ENCODE assay signal across 11 mouse cellular contexts in the genomic region with DNA sequence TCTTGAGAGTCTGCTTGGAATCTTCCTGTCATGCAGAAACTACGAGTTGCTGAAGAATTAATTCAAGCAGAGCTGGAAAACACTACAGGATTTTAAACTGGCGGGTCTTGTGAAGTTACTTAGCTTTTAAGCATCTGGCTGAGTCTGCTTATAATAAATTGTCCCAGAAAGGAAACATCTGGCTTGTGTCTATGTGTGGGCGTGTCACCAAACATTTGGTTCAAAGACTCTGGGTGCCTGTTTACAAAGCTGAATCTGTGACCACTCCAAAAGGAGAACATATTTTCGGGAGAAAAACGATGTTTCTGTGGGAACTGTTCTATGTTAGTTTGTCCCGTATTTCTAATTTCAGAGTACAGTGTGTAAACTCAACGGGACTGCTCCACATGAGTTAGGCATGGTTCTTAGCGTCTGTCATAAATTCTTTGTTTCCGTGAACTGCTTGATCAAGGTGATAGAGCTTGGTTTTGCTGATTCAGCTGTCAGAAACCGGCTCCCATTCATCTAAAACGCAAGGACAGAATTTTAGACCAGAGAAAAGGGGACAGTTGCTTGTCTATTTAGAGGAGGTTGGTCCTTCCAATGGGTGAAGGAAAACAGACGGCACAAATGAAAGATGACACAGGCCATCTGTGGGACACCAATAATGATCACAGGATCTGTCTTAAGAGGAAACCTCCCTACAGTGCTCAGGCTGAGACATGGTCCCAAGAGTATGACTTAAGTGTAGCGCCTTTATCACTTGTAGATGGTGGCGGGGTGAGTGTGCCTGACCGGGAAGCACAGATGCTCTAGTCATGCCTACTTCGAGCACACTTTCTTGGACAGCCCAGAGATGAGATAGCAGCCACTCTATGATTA. TPM values are rescaled to one million over a fixed set of nuclear protein-coding genes. Genes with fewer than 3 reads are reported as not detected.
DNase-seq lines count a peak whose midpoint lies in the region; ATAC-seq and TF ChIP-seq lines count a peak whose summit lies in the region.
"Had no signal": no experiment of that assay in that cellular context is flagged by ENCODE, and none has a peak within 500 bp of the region (broad histone marks: within the 10 kb centered on the region; RNA-seq: fewer than 3 reads in every experiment).

No protein-coding gene starts in this region.

- no peak for TF ChIP-seq POLR2A in cortical plate, adult 2 months (IDR thresholded peaks at IDR 0.05; ENCODE audit: extremely low read depth, insufficient read depth, low read length)

- no peaks in the 10 kb centered on the region for H3K27me3 ChIP-seq in intestine, embryonic 16.5 days (replicated peaks; ENCODE audit: control insufficient read depth, insufficient read depth, low read length)
- no peaks in the 10 kb centered on the region for H3K27me3 ChIP-seq in lung, embryonic 16.5 days (ENCODE audit: control insufficient read depth, insufficient read depth, low read depth, low read length)

- 0 out of 2 replicates have a peak overlapping the region, but pooled peaks have one; percentile 22 for H3K4me2 ChIP-seq in intestine, embryonic 16.5 days (ENCODE audit: low read depth, low read length)
- H3K4me2 ChIP-seq in lung, embryonic 16.5 days (ENCODE audit: low read depth, low read length), result peak overlapping the region; percentile 25; the same call in 1 of the 2 replicates

- H3K27ac ChIP-seq in cortical plate, adult 2 months (ENCODE audit: insufficient read depth, low read length), result peak overlapping the region; percentile 52; the same call in 1 of the 2 replicates
- peak overlapping the region; percentile 83 for H3K27ac ChIP-seq in intestine, embryonic 16.5 days (ENCODE audit: low read length)
- H3K27ac ChIP-seq in lung, embryonic 16.5 days (ENCODE audit: low read length), result peak overlapping the region; percentile 96
- H3K27ac ChIP-seq: macrophage had no signal

- 44% methylated on average over 16 of the region's 16 CpGs for WGBS in intestine, embryonic 16.5 days
- 44% methylated on average over 16 of the region's 16 CpGs for WGBS in lung, embryonic 16.5 days

- intact Hi-C loops in gastrocnemius, postnatal 14 days (cut with DNase I; ENCODE audit: low total_unique reads), result no loop called here

- peaks cover 4% of the 10 kb centered on the region for H3K4me1 ChIP-seq in cortical plate, adult 2 months (ENCODE audit: control insufficient read depth, insufficient read depth, low read length)
- H3K4me1 ChIP-seq in intestine, embryonic 16.5 days (ENCODE audit: control insufficient read depth, insufficient read depth, low read length), result peaks cover 6% of the 10 kb centered on the region; the same call in 1 of the 2 replicates
- peaks cover 24% of the 10 kb centered on the region for H3K4me1 ChIP-seq in lung, embryonic 16.5 days (replicated peaks; ENCODE audit: control insufficient read depth, insufficient read depth, low read length)

- peak; percentile 82 for ATAC-seq in intestine, embryonic 16.5 days
- ATAC-seq in lung, embryonic 16.5 days (ENCODE audit: low read depth), result peak; percentile 93
- ATAC-seq in cerebellum, adult (ENCODE audit: insufficient number of reproducible peaks, low FRiP score, low TSS enrichment), result no peak
- ATAC-seq: inflammation-experienced regulatory T-cells, adult 6 months had no signal

- no peaks in the 10 kb centered on the region; the same call in 1 of the 2 replicates for H3K36me3 ChIP-seq in intestine, embryonic 16.5 days (ENCODE audit: control insufficient read depth, insufficient read depth, low read length)
- peaks cover 6% of the 10 kb centered on the region for H3K36me3 ChIP-seq in lung, embryonic 16.5 days (ENCODE audit: control insufficient read depth, insufficient read depth, low read length)

- H3K4me3 ChIP-seq in cortical plate, adult 2 months (ENCODE audit: insufficient read depth, low read length), result no peak overlapping the region
- no peak overlapping the region for H3K4me3 ChIP-seq in intestine, embryonic 16.5 days (ENCODE audit: low read length)
- H3K4me3 ChIP-seq in lung, embryonic 16.5 days (ENCODE audit: low read length), result no peak overlapping the region

- DNase-seq in gastrocnemius, postnatal 14 days, result peak; percentile 42
- DNase-seq in gastrocnemius, postnatal 4 days (ENCODE audit: low spot score in 2 of 2), result no peak
- no peak for DNase-seq in adrenal gland, postnatal 36 days
- DNase-seq in T-cell, adult 2 months (ENCODE audit: low spot score), result no peak

- no peak overlapping the region for H3K9ac ChIP-seq in intestine, embryonic 16.5 days (ENCODE audit: low read depth, low read length)
- no peak overlapping the region for H3K9ac ChIP-seq in lung, embryonic 16.5 days (ENCODE audit: low read length)

- no peaks in the 10 kb centered on the region for H3K9me3 ChIP-seq in intestine, embryonic 16.5 days (ENCODE audit: control insufficient read depth, low read length)
- H3K9me3 ChIP-seq in lung, embryonic 16.5 days (ENCODE audit: control insufficient read depth, low read length), result no peaks in the 10 kb centered on the region

- TF ChIP-seq CTCF in cortical plate, adult 2 months (IDR thresholded peaks at IDR 0.05; ENCODE audit: extremely low read depth, insufficient read depth, low read length), result no peak

RNA-seq across cellular contexts. Expression of gene Sparcl1, which starts 17.2 kb away (rescaled TPM):
- total RNA-seq in gastrocnemius, postnatal 14 days (2021), result 100 to 1,000 TPM; 243 to 252 TPM
- 100 to 1,000 TPM; 226 to 268 TPM for total RNA-seq in gastrocnemius, postnatal 4 days (2021)
- 1,820 and 1,861 TPM in 2 replicates for polyA plus RNA-seq in cortical plate, adult 2 months (2012; rRNA removed)
- polyA plus RNA-seq in intestine, embryonic 16.5 days (2015; fragmentation: Nextera tagmentation; extraction: Ambion mirVana), result 191 and 194 TPM in 2 replicates
- 433 and 435 TPM in 2 replicates for polyA plus RNA-seq in lung, embryonic 16.5 days (2015; fragmentation: Nextera tagmentation; extraction: Ambion mirVana)
- 10 to 100 TPM; 24.9 to 34.7 TPM for total RNA-seq in adrenal gland, postnatal 36 days (2021)
- polyA plus RNA-seq: inflammation-experienced regulatory T-cells, adult 6 months; macrophage had no signal

RNA-seq across cellular contexts. Expression of gene Gm17660, which starts 18.9 kb away (rescaled TPM):
- total RNA-seq in gastrocnemius, postnatal 14 days (2021), result not detected
- total RNA-seq in gastrocnemius, postnatal 4 days (2021), result not detected
- polyA plus RNA-seq in cortical plate, adult 2 months (2012; rRNA removed), result 0.25 TPM in 1 of 2 replicates, not detected in the other
- polyA plus RNA-seq in intestine, embryonic 16.5 days (2015; fragmentation: Nextera tagmentation; extraction: Ambion mirVana), result not detected in 2 replicates
- not detected in 2 replicates for polyA plus RNA-seq in lung, embryonic 16.5 days (2015; fragmentation: Nextera tagmentation; extraction: Ambion mirVana)
- not detected for total RNA-seq in adrenal gland, postnatal 36 days (2021)
- polyA plus RNA-seq: inflammation-experienced regulatory T-cells, adult 6 months; macrophage; urinary bladder, adult 2 months had no signal

RNA-seq across cellular contexts. Expression of gene Nudt9, which starts 50.2 kb away (rescaled TPM):
- 10 to 100 TPM; 52.1 to 53.6 TPM for total RNA-seq in gastrocnemius, postnatal 14 days (2021)
- total RNA-seq in gastrocnemius, postnatal 4 days (2021), result 10 to 100 TPM; 38.9 to 39.9 TPM
- 75.7 and 82.3 TPM in 2 replicates for polyA plus RNA-seq in cortical plate, adult 2 months (2012; rRNA removed)
- 61.0 and 61.8 TPM in 2 replicates for polyA plus RNA-seq in intestine, embryonic 16.5 days (2015; fragmentation: Nextera tagmentation; extraction: Ambion mirVana)
- polyA plus RNA-seq in lung, embryonic 16.5 days (2015; fragmentation: Nextera tagmentation; extraction: Ambion mirVana), result 58.6 and 60.8 TPM in 2 replicates
- 10 to 100 TPM; 58.6 to 67.5 TPM for total RNA-seq in adrenal gland, postnatal 36 days (2021)

Comparison
In these comparisons a context has a peak if more than half of its experiments do, and no peak if none do; other contexts are left out.
1. RNA of gene Sparcl1, which starts 17.2 kb away (total RNA-seq): 226 to 268 TPM in gastrocnemius, postnatal 4 days and 243 to 252 TPM in gastrocnemius, postnatal 14 days; 24.9 to 34.7 TPM in adrenal gland, postnatal 36 days; every median in the first group is over 4 times any median in the second.
2. Peak in every context shown above with its lines, with median percentiles within 50 percentile points of each other: H3K27ac ChIP-seq.